13 mouse cellular contexts compared by ENCODE assay signal in the genomic region with DNA sequence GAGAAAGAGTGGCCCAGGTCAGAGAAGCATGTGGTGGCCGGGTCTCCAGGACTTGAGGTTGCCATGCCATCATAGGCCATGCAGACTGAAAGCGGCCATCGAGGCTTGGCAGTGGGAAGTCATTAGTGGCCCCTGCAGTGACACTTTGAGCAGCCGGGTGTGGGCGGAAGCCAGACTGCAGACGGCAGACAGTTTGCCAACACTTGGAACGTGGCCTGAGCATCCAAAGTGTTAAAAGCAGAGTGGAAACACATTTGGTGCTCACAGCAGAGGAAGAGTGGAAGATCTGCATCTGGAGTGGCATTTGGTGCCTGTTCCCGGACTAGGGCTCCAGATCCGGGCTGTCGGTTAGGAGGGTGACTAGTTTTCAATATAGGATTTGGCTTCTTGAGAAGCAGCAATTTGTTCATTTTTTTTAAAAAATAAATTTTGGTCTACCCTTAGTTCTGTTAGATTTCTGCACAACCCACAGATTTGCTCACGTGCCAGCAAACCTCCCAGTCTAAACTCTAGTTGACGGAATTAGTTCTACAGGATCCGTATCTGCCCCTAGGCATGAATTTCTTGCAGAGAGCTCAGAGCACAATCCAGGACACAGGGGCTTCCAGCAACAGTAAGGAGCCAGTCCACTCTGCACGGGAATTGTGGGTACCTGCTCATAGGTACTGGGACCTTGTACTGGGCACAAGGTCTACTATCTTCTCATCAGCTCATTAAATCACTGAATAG.
A peak's percentile ranks its signal among the peaks of the same experiment; 100 is the strongest.
DNase-seq lines count a peak whose midpoint lies in the region; ATAC-seq and TF ChIP-seq lines count a peak whose summit lies in the region.
"Had no signal": no experiment of that assay in that cellular context is flagged by ENCODE, and none has a peak within 500 bp of the region (broad histone marks: within the 10 kb centered on the region; RNA-seq: fewer than 3 reads in every experiment).

No protein-coding gene starts in this region.

- no peak for TF ChIP-seq CTCF in layer of hippocampus, adult 2 months (conservative IDR thresholded peaks at IDR 0.05)

- H3K4me3 ChIP-seq in layer of hippocampus, adult 2 months: no peak overlapping the region
- H3K4me3 ChIP-seq: lung, embryonic 15.5 days; midbrain, embryonic 13.5 days had no signal

- intact Hi-C loops in left cerebral cortex, postnatal 25 days (cut with DNase I): no loop called here

- peak; percentile 59 for DNase-seq in cerebellum, adult 11-12 months
- peak; percentile 48 for DNase-seq in cerebellum, adult 9-11 months
- DNase-seq in layer of hippocampus, adult 2 months (ENCODE audit: low spot score in 2 of 2): peak; percentile 73 to 83
- DNase-seq in left cerebral cortex, postnatal 25 days (ENCODE audit: low spot score in 2 of 2): peak; percentile 66 to 87
- no peak for DNase-seq in ovary, postnatal 36 days (ENCODE audit: low spot score)
- DNase-seq in urinary bladder, adult 2 months (ENCODE audit: low spot score): no peak
- no peak for DNase-seq in thymus, postnatal 0 days (ENCODE audit: low spot score)
- DNase-seq: adrenal gland, adult 2 months; embryo, embryonic 11 days had no signal

- H3K27ac ChIP-seq in layer of hippocampus, adult 2 months: no peak overlapping the region
- H3K27ac ChIP-seq: lung, embryonic 15.5 days; midbrain, embryonic 13.5 days had no signal

- ATAC-seq in CD4-positive, CD25-positive, alpha-beta regulatory T cell, adult 4 months: no peak
- ATAC-seq: inflammation-experienced regulatory T-cells, adult 6 months; midbrain, embryonic 13.5 days had no signal

Comparison
In these comparisons a context has a peak if more than half of its experiments do, and no peak if none do; other contexts are left out.
1. DNase-seq: peak in cerebellum, adult 11-12 months (single experiment), cerebellum, adult 9-11 months (single experiment), layer of hippocampus, adult 2 months (2 of 2) and left cerebral cortex, postnatal 25 days (2 of 2); none in ovary, postnatal 36 days (single experiment), urinary bladder, adult 2 months (single experiment) and thymus, postnatal 0 days (single experiment).